Mouse (Mus musculus) macrophage (primary cell): ENCODE data around the gene Gm4744. TPM values are rescaled to one million over a fixed set of nuclear protein-coding genes. Genes with fewer than 3 reads are reported as not detected.
"Not testable (repeated sequence)": the region's sequence is repeated elsewhere in the genome, so short reads cannot be mapped to it uniquely, and the experiment has no call there.

Experiments used
- H3K27ac ChIP-seq: fragments of 350-480 bp; formaldehyde crosslinking; 2 replicates; pipeline ENCODE4 v1.9.0; 2021
- H3K36me3 ChIP-seq: fragments of 350-480 bp; formaldehyde crosslinking; 2 replicates; pipeline ENCODE4 v1.9.0; 2021; ENCODE audit errors: inconsistent target
- H3K4me3 ChIP-seq: fragments of 350-480 bp; formaldehyde crosslinking; 2 replicates; pipeline ENCODE4 v1.9.0; 2021; ENCODE audit errors: inconsistent target
- H3K79me2 ChIP-seq: fragments of 350-480 bp; formaldehyde crosslinking; 2 replicates; pipeline ENCODE4 v1.9.0; 2021; ENCODE audit errors: inconsistent target
- WGBS: methylation state at CpG from one replicate; pipeline ENCODE4 v1.1.7; 2026; ENCODE audit warnings: inconsistent platforms; ENCODE audit not compliant: missing documents; 5-methylcytosine and 5-hydroxymethylcytosine counted together
- polyA plus RNA-seq: library from polyadenylated mRNA; stranded (reverse); fragments of 250-400 nt; gene quantifications from 3 replicates; pipeline ENCODE4 v1.2.4, GENCODE M21; 2018; ENCODE audit warnings: inconsistent platforms
- total RNA-seq, 78 experiments: library from RNA; depleted of rRNA; stranded (reverse); fragments of 250-400 nt; gene quantifications; 1 replicate in 9 of 78; 2 replicates in 24 of 78; 3 replicates in 43 of 78; 4 replicates in 2 of 78; pipeline ENCODE4 v1.2.4; 2018; ENCODE audit warnings: inconsistent platforms in 56 of 78

Gm4744 gene
- total RNA-seq (2018; cell fraction: chromatin; rRNA removed): not detected
- total RNA-seq (2018; cell fraction: cytosol; rRNA removed): not detected
- total RNA-seq (2018; cell fraction: nucleus; rRNA removed): not detected
- not detected in 3 replicates for polyA plus RNA-seq

- H3K4me3 ChIP-seq: no peak within 1 kb of the TSS
- no peak within 1 kb of the TSS for H3K27ac ChIP-seq
- no peaks in the 10 kb centered on the region for H3K79me2 ChIP-seq
- no peaks in the 10 kb centered on the region for H3K36me3 ChIP-seq
These were observed at the start of gene Gm4744 for GRCm38 (mm10) chr6:40951770-40952169. Gene Gm4744 (minus strand): TSS chr6:40951870.

- H3K36me3 ChIP-seq, H3K4me3 ChIP-seq, H3K27ac ChIP-seq, H3K79me2 ChIP-seq: not testable (repeated sequence)
These were observed 47.7 kb upstream of the Gm4744 start, which contains the start of gene Gm2663 for GRCm38 (mm10) chr6:40999379-40999778. Gene Gm2663 (minus strand): TSS chr6:40999479.

GRCm38 (mm10) chr6:40964454-40964853 lies 12.8 kb upstream of the Gm4744 start, which contains the start of gene 1810009J06Rik:
Gene 1810009J06Rik (plus strand): TSS chr6:40964754.
- H3K79me2 ChIP-seq, H3K36me3 ChIP-seq, H3K27ac ChIP-seq, H3K4me3 ChIP-seq: not testable (repeated sequence)
- WGBS: 100% methylated on average over 2 of the region's 2 CpGs

- no peak overlapping the region for H3K4me3 ChIP-seq
- H3K27ac ChIP-seq: no peak overlapping the region
- no peaks in the 10 kb centered on the region for H3K79me2 ChIP-seq
- no peaks in the 10 kb centered on the region for H3K36me3 ChIP-seq
- WGBS: 80% methylated on average over 2 of the region's 2 CpGs
These were observed 2.0 kb upstream of the Gm4744 start for GRCm38 (mm10) chr6:40953716-40954115.

GRCm38 (mm10) chr6:40940457-40940856 lies 11.2 kb downstream of the Gm4744 start, which contains the start of gene 1700074P13Rik:
Gene 1700074P13Rik (minus strand): TSS chr6:40940557.
- WGBS: 93% methylated on average over 10 of the region's 10 CpGs
- H3K4me3 ChIP-seq: no peak within 1 kb of the TSS

GRCm38 (mm10) chr6:40919954-40920353 lies 31.7 kb downstream of the Gm4744 start:
- 99% methylated on average over 4 of the region's 4 CpGs for WGBS

More at GRCm38 (mm10) chr6:40940457-40940856, 11.2 kb downstream of the Gm4744 start, which contains the start of gene 1700074P13Rik:
- Histone ChIP-seq H3K27ac (no peak within 1 kb of the TSS), H3K36me3 (no peaks in the 10 kb centered on the region), H3K79me2 (no peaks in the 10 kb centered on the region)

GRCm38 (mm10) chr6:40900287-40900686 lies 51.4 kb downstream of the Gm4744 start, which contains the start of gene Prss58:
Gene Prss58 (minus strand): TSS chr6:40900387.
- H3K27ac ChIP-seq: no peak within 1 kb of the TSS
- no peaks in the 10 kb centered on the region for H3K79me2 ChIP-seq
- no peak within 1 kb of the TSS for H3K4me3 ChIP-seq
- H3K36me3 ChIP-seq: no peaks in the 10 kb centered on the region

More at GRCm38 (mm10) chr6:40919954-40920353, 31.7 kb downstream of the Gm4744 start:
- Histone ChIP-seq H3K79me2 (no peaks in the 10 kb centered on the region), H3K36me3 (no peaks in the 10 kb centered on the region), H3K4me3 (no peak overlapping the region), H3K27ac (no peak overlapping the region)

Other genes with a start within 250 kb of the Gm4744 start
- not detected in 3 replicates for gene Moxd2, start 64.4 kb downstream of the Gm4744 start, polyA plus RNA-seq
- not detected in 3 replicates for gene Prss58, start 51.5 kb downstream of the Gm4744 start, polyA plus RNA-seq
- not detected in 3 replicates for gene 1700074P13Rik, start 11.3 kb downstream of the Gm4744 start, polyA plus RNA-seq
- not detected in 3 replicates for gene 1810009J06Rik, start 12.9 kb upstream of the Gm4744 start, polyA plus RNA-seq
- not detected in 3 replicates for gene Gm2663, start 47.6 kb upstream of the Gm4744 start, polyA plus RNA-seq
- gene 2210010C04Rik, start 83.6 kb upstream of the Gm4744 start, polyA plus RNA-seq: not detected in 3 replicates